Mouse (Mus musculus) G1E (cell line): Measurements from ENCODE around the gene Eif2a. TPM values are rescaled to one million over a fixed set of nuclear protein-coding genes. Genes with fewer than 3 reads are reported as not detected.
A peak's percentile ranks its signal among the peaks of the same experiment; 100 is the strongest.

Source experiments
- ATAC-seq: 2 replicates; pipeline ENCODE4 v1.8.0; 2016; ENCODE audit warnings: mild to moderate bottlenecking; ENCODE audit not compliant: insufficient number of reproducible peaks, poor library complexity, low FRiP score, severe bottlenecking; ENCODE audit errors: extremely low read depth
- DNase-seq: peaks from one replicate; pipeline ENCODE4 v3.0.0; 2012; ENCODE audit warnings: low spot score
- H3K27me3 ChIP-seq: 2 replicates; pipeline ENCODE4 v1.6.1; 2012; ENCODE audit warnings: mild to moderate bottlenecking, low read length, inconsistent platforms; ENCODE audit not compliant: insufficient read depth
- H3K36me3 ChIP-seq: replicated peaks from 2 replicates; pipeline ENCODE3; 2012; ENCODE audit warnings: mild to moderate bottlenecking, inconsistent platforms
- H3K4me1 ChIP-seq: 2 replicates; pipeline ENCODE4 v1.6.1; 2012; ENCODE audit warnings: low read depth, low read length, inconsistent platforms, mixed read lengths; ENCODE audit not compliant: insufficient read depth
- H3K4me3 ChIP-seq: 2 replicates; pipeline ENCODE4 v1.5.1; 2012; ENCODE audit warnings: low read depth, mild to moderate bottlenecking, inconsistent platforms, low read length, moderate library complexity, mixed read lengths
- H3K9me3 ChIP-seq: replicated peaks from 2 replicates; pipeline ENCODE4 v1.6.1; 2012; ENCODE audit warnings: inconsistent platforms
- CTCF ChIP-seq: IDR thresholded peaks from 2 replicates; pipeline ENCODE4 v1.5.1; 2012; ENCODE audit warnings: low read depth, low read length, inconsistent platforms, mixed read lengths
- GATA1 ChIP-seq: IDR thresholded peaks from 2 replicates; pipeline ENCODE4 v1.6.1; 2012; ENCODE audit warnings: borderline replicate concordance, low read length, inconsistent platforms, mixed read lengths
- GATA2 ChIP-seq: IDR thresholded peaks from 2 replicates; pipeline ENCODE4 v1.6.1; 2012; ENCODE audit warnings: low read depth, low read length, inconsistent platforms, borderline replicate concordance
- POLR2AphosphoS5 ChIP-seq: IDR thresholded peaks from 2 replicates; pipeline ENCODE4 v1.6.1; 2012; ENCODE audit warnings: low read depth, low read length, inconsistent platforms; ENCODE audit not compliant: insufficient replicate concordance
- TAL1 ChIP-seq: conservative IDR thresholded peaks from 2 replicates; pipeline ENCODE4 v1.6.1; 2012; ENCODE audit warnings: low read depth, low read length, inconsistent platforms, mixed read lengths
- polyA plus RNA-seq: library from polyadenylated mRNA; stranded (reverse); fragments of >175 nt; gene quantifications from 2 replicates; pipeline ENCODE4 v1.2.3, GENCODE M21; 2012
- total RNA-seq, 2 experiments: library from RNA; stranded (forward) in 1 of 2; stranded (reverse) in 1 of 2; fragments of 200-1000 nt in 1 of 2; fragments of >200 nt in 1 of 2; fragmentation: Nextera tagmentation in 1 of 2; gene quantifications; 2 replicates each; pipeline ENCODE4 v1.2.3; 2014 to 2017

Gene Eif2a
- total and polyA plus RNA-seq, 3 experiments, result 8.5 to 224 (median 95.3) TPM

DNA sequence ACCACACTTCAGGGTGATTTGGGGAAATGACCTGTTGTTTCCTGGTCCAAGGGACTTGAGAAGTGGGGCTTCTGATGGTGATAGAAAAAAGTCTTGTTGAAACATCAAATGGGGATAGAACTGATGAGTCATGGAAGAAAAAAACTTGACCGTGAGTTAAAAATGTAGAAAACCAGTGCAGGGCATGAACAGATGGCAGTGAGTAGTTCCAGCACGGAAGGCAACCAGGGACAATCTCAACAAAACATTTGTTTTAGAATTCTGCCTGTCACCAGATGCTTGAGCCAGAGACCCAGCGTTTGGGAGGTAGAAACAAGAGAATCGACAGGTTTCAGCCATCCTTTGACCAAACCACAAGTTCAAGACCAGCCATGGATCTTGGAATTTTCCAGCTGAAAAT lies 32.0 kb upstream of the Eif2a start:
- peaks cover 6% of the 10 kb centered on the region; the same call in 1 of the 2 replicates for H3K4me1 ChIP-seq
- peaks cover 12% of the 10 kb centered on the region; the same call in 1 of the 2 replicates for H3K27me3 ChIP-seq
- no peak for DNase-seq
- no peaks in the 10 kb centered on the region for H3K36me3 ChIP-seq
- no peak overlapping the region for H3K4me3 ChIP-seq
- no peak for ATAC-seq
- TF ChIP-seq TAL1, result no peak
- no peak for TF ChIP-seq GATA2
- TF ChIP-seq CTCF, result no peak
- TF ChIP-seq GATA1, result no peak
- no peak for TF ChIP-seq POLR2AphosphoS5
- H3K9me3 ChIP-seq, result no peaks in the 10 kb centered on the region

- Histone ChIP-seq H3K36me3 (no peaks in the 10 kb centered on the region), H3K4me1 (peaks cover 4% of the 10 kb centered on the region; the same call in 1 of the 2 replicates), H3K4me3 (no peak overlapping the region), H3K27me3 (0 out of 2 replicates have a peak, but pooled peaks cover 4% of the 10 kb centered on the region), H3K9me3 (no peaks in the 10 kb centered on the region)
- DNase-seq, result no peak
- ATAC-seq, result 0 out of 2 replicates have a peak, but pooled peaks have one; percentile 34
- TF ChIP-seq POLR2AphosphoS5 (no peak), GATA1 (no peak), CTCF (no peak), TAL1 (no peak), GATA2 (no peak)
These were observed 23.7 kb upstream of the Eif2a start for GRCm38 (mm10) chr3:58501961-58502360.

DNA sequence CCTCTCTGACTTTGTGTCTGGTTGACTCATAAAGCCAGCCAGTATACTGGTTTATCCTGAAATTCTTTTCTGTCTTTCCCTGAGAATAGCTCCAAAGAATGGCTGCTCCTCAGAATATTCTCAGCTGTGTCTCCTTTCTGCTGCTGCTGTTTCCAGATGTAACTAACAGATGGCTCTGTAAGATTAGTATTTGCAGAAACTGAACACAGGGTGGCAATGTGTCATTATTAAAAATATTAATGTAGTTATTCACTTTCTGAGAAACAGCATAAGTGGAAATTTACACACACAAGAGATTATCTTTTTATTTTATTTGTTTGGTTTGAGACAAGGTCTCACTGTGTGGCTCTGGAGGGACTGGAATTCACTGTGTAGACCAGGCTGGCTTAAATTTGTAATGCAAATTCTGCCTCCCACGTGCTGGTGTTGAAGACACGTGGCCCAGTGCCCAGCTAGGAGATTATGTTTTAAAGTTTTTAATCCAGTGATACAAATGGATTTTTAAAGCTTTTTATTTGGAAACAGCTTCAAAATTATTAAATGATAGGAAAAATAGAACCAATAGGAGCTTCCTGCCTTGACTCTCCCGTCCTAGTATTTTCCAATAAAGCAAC lies 21.8 kb upstream of the Eif2a start:
- H3K36me3 ChIP-seq, result no peaks in the 10 kb centered on the region
- H3K27me3 ChIP-seq, result 0 out of 2 replicates have a peak, but pooled peaks cover 4% of the 10 kb centered on the region
- DNase-seq (no peak), ATAC-seq (peak; percentile 34)
- peaks cover 4% of the 10 kb centered on the region; the same call in 1 of the 2 replicates for H3K4me1 ChIP-seq
- no peak for TF ChIP-seq GATA2
- no peak for TF ChIP-seq POLR2AphosphoS5
- no peak for TF ChIP-seq CTCF
- TF ChIP-seq GATA1, result no peak
- TF ChIP-seq TAL1, result no peak
- H3K4me3 ChIP-seq, result no peak overlapping the region
- no peaks in the 10 kb centered on the region for H3K9me3 ChIP-seq

- no peaks in the 10 kb centered on the region for H3K36me3 ChIP-seq
- peaks cover 8% of the 10 kb centered on the region; the same call in 1 of the 2 replicates for H3K27me3 ChIP-seq
- H3K4me1 ChIP-seq, result peaks cover 4% of the 10 kb centered on the region; the same call in 1 of the 2 replicates
- ATAC-seq (no peak), DNase-seq (no peak)
- H3K9me3 ChIP-seq, result no peaks in the 10 kb centered on the region
- TF ChIP-seq GATA2, result no peak
- TF ChIP-seq TAL1, result no peak
- no peak for TF ChIP-seq POLR2AphosphoS5
- no peak for TF ChIP-seq CTCF
- no peak for TF ChIP-seq GATA1
- H3K4me3 ChIP-seq, result no peak overlapping the region
These were observed 20.9 kb upstream of the Eif2a start for GRCm38 (mm10) chr3:58504676-58505075.

- Histone ChIP-seq H3K4me3 (no peak overlapping the region), H3K36me3 (no peaks in the 10 kb centered on the region), H3K27me3 (peaks cover 19% of the 10 kb centered on the region; the same call in 1 of the 2 replicates), H3K4me1 (peaks cover 2% of the 10 kb centered on the region; the same call in 1 of the 2 replicates), H3K9me3 (no peaks in the 10 kb centered on the region)
- no peak for DNase-seq
- TF ChIP-seq GATA1 (no peak), POLR2AphosphoS5 (no peak), GATA2 (no peak), TAL1 (no peak), CTCF (no peak)
- no peak for ATAC-seq
These were observed 17.4 kb upstream of the Eif2a start for GRCm38 (mm10) chr3:58508020-58508750.

- peaks cover 1% of the 10 kb centered on the region; the same call in 1 of the 2 replicates for H3K4me1 ChIP-seq
- ATAC-seq, result no peak
- no peak overlapping the region for H3K4me3 ChIP-seq
- H3K27me3 ChIP-seq, result peaks cover 15% of the 10 kb centered on the region; the same call in 1 of the 2 replicates
- DNase-seq, result no peak
- H3K9me3 ChIP-seq, result no peaks in the 10 kb centered on the region
- H3K36me3 ChIP-seq, result no peaks in the 10 kb centered on the region
- TF ChIP-seq CTCF (no peak), GATA1 (no peak), POLR2AphosphoS5 (no peak), GATA2 (no peak), TAL1 (no peak)
These were observed 14.0 kb upstream of the Eif2a start for GRCm38 (mm10) chr3:58511581-58511980.
